Mouse (Mus musculus): ENCODE measurements around the gene Sp3. TPM values are rescaled to one million over a fixed set of nuclear protein-coding genes. Genes with fewer than 3 reads are reported as not detected.

The Sp3 gene
- 109 and 139 TPM in 2 replicates for total RNA-seq (2017)

DNA sequence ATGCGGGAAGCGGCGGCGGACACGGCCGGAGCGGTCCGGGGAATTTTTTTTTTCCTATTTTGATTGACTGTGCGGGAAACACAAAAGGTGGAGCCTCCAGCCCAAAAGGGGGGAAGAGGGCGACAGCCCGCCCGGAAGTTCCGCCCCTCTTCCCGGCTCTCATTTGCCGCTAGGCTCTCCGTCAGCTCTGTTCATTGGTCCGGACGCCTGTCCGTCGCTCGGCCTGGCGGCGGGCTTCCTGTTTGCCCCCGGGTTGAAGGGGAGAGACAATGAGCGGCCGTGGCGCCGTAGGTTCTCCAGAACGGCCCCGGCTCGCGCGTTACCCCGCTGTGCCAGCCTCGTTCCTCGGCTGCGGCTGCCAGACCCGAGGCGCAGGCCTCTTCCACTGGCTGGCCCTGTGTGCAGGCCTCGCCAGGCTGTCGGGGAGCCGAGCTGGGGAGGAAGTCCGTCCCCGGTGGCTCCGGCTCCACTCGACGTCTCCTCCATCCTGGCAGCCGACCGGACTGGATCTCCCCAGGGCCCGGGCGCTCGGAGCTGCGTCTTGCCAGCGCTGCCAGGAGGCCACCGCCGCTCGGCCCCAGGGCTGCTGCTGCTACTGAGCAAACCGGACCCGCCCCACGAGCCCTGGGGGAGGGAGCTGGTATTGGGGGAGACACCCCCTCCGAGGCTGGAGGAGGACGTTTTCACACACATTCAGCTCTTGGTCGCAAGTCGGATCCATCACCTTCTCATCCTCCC lies at the start of gene Sp3:
TSS of gene Sp3 (minus strand) at position 110 of the 738 bp plus-strand sequence.
- peak; percentile 81 for ATAC-seq (replicated peaks; ENCODE audit: low read depth, poor library complexity, severe bottlenecking)

DNA sequence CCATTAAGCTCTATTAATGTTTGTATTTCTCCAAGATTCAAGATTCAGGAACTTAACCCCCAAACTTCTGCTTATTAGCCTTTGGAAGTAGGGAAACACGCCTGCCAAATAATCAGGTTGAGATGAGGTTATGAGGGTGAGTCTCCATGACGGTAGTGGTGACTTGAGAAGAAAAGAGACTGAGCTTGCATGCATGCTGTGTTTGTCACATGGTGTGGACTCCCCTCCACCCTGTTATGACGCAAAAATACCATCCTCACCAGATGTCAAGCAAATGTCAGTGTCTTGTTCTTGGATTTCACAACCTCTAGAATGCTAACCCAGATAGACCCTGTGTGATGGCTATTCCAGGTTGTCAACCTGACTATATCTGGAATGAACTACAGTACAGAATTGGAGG lies 49.6 kb upstream of the Sp3 start:
- no peak for ATAC-seq (replicated peaks; ENCODE audit: low read depth, poor library complexity, severe bottlenecking)

DNA sequence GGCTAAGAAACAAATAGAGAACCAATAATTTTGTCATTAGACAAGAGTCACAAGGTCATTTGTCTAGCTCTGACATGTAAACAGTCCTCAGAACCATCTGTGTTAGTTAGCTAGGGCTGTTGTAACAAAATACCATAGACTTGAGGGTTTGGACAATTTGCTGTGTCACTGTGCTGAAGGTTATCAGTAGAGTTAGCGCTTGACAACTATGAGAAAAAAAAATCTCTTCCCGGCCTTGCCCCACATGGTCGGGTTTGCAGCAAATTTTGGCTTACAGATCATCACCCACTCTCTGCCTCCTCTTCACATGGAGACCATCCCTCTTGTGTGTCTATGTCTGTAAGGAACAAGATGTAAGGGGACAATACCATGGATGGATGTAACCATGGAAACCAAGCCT lies 47.8 kb upstream of the Sp3 start:
- peak; percentile 45 for ATAC-seq (replicated peaks; ENCODE audit: low read depth, poor library complexity, severe bottlenecking)

DNA sequence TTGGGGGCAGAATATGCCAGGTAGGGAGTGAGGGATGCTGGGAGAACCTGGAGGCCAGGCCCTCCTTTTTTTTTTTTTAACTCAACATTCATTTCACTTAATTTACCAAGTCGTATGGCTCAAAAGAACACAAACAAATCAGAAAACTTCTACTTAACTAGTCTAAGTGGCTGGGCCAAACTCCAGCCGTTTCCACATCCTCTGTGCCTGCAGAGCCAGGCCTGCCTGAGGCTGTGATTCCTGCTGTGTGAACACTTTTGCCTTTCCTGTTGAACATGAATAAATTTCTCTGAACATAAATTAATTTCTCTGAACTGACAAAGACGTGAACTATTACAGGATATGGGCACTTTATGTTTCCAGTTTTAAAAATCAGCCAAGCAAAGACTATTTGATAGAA lies 46.9 kb upstream of the Sp3 start:
- ATAC-seq (replicated peaks; ENCODE audit: low read depth, poor library complexity, severe bottlenecking), result no peak

DNA sequence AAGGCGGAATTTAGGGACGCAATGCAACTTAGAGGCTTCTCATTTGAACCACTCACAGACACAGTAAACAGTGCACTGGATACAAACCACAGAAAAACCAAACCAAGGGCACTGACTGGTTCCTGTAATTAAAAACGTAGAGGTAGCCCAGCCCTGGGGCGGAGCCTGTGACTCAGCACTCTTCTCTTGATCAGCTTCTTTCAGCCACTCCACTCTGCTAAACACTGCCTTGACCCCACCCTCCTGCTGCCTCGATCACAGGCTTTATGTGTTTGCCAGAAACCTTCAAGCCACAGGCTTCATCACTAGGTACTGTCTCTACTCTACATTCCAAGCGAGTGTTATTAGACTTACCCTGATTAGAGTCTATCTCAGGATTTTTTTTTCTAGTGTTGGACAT lies 43.6 kb upstream of the Sp3 start:
- ATAC-seq (replicated peaks; ENCODE audit: low read depth, poor library complexity, severe bottlenecking), result peak; percentile 89

DNA sequence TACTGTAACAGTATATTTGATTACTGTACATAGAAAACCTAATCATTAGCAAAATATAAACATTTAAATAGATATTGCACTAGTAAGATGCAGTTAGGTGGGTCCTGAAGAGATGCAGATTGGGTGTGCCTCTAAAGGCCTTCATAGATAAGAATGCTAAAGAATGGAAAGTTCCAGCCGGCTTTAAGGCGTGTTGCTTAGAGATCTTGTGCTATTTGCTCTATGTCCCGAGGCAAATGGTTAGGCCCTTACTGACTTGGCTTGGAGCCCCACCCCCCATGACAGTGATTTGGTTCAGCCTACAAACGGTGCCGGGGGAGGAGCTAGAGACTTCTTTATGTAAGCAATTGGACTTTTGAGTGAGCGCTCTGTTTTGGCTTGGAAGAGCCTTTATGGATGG lies 40.8 kb upstream of the Sp3 start:
- ATAC-seq (replicated peaks; ENCODE audit: low read depth, poor library complexity, severe bottlenecking), result peak; percentile 42

DNA sequence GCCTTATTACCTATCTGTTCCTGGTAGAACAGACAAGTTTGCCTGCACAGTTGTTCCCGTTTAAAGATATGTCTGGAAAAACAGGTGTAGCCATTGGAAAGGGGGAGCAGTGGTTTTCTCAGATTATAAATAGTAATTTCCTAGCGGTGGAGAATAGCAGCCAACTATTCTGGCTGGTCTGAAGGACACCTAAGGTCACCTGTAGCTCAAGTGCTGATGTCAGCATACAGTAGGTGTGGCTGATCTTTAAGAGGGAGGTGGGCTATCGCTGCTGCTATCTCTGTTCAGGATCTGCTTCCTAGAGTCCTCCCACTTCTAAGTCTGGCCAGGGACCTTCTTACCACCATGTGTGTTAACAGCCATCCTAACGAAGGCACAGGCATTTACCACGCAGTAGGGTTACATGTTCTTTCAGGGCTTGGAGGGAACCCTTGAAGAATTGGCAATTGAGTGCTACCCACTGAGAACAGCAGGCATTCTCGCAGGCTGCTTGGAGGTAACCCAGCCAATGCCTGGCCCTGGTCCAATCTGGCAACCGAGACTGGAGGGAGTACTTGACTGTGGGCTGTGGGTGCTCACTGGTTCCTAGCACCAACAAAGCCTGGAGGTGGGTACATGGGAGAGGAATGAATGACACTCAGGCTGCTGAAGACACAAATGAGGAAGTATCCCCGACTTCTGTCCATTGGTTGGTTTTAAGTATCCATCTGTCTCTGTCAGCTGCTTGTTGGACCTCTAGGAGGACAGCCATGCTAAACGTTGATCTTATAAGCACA lies 39.3 kb upstream of the Sp3 start:
- ATAC-seq (replicated peaks; ENCODE audit: low read depth, poor library complexity, severe bottlenecking), result peak; percentile 57

DNA sequence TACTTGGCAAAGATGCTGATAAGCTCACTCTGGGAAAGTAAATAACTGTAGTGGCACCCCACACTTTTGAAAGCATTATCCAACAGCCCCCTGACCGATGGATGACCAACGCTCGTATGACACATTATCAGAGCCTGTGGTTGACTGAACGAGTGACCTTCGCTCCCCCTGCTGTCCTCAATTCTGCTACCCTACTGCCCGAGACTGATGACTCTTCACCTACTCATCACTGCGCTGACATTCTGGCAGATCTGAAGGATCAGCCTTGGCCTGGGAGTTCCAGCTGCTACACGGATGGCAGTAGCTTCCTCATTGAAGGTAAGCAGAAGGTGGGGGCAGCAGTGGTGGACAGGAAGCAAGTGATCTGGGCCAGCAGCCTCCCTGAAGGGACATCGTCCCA lies 33.8 kb upstream of the Sp3 start:
- 0 out of 2 replicates have a peak, but pooled peaks have one; percentile 39 for ATAC-seq (replicated peaks; ENCODE audit: low read depth, poor library complexity, severe bottlenecking)

DNA sequence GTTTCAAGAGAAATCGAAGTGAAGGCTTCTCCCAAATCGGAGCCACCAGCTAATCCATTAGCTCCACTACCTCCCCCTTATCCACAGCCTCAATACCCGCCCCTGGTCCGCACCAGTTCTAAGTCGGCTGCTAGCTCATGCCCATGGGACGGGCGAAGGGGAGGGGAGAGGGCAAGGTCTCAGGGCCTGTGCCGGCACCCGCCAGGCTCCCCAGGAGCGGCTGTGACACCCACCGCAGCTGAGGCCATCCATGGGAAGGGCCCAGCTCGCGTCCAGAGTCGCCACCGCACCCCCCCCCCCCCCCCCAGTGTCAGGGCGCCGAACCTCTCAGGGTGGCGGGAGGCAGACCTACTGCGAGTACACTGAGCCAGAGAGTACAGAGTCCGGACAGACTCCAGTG lies 32.4 kb upstream of the Sp3 start:
- no peak for ATAC-seq (replicated peaks; ENCODE audit: low read depth, poor library complexity, severe bottlenecking)

DNA sequence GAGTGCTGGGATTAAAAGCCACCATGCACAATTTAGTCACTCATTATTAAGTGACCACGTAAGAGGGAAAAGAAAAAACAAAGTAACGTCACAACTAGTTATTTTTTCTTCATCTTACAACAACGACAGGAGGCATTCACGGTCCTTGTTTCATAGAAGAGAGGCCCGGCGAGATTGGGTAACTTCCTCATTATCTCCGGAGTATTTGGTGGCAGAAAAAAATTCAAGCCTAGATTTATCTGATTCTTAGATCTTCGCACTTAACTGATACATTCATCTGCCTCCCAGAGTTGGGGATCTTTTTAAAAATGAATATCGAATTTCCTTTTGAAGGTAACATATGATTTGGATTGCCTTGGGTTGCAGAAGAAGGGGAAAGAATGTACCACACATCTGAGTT lies 27.2 kb upstream of the Sp3 start:
- ATAC-seq (replicated peaks; ENCODE audit: low read depth, poor library complexity, severe bottlenecking), result no peak

DNA sequence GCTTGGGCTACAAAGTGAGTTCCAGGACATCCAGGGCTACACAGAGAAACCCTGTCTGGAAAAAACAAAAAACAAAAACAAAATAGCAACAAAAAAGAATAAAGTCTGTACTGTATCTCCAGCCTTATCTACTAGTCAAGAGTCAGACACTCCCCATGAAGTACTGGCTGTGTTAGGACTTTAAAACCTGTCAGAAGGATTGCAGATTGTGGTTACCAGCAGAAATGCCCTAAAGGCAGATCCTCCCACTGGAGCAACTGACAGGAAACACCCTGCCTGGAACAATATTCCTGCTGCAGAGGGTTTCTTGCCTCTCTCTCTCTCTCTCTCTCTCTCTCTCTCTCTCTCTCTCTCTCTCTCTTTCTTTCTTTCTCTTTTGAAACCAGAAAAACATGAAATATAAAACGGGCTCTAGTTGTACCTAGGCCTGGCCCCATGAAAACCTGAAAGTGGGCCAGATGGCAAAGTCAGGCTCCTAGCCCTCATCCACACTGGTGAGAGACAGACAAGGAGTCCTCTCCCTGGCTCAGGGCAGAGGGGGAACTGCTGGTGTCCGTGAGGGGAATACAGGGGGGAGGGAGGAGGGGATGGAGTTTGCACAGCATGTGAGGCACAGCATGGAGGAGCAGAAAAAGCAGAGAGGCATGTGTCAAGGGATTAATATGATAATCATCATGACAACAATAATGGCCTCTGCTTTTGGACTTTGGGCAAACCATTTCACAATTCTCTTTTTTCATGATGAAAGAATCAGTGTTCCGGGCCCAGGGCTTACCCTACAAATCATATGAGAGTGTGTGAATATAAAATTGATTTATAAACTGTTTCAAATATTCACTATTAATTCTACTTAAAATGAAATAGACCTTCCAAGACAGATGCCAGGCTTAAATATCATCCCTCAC lies 25.6 kb upstream of the Sp3 start:
- peak; percentile 48 for ATAC-seq (replicated peaks; ENCODE audit: low read depth, poor library complexity, severe bottlenecking)

DNA sequence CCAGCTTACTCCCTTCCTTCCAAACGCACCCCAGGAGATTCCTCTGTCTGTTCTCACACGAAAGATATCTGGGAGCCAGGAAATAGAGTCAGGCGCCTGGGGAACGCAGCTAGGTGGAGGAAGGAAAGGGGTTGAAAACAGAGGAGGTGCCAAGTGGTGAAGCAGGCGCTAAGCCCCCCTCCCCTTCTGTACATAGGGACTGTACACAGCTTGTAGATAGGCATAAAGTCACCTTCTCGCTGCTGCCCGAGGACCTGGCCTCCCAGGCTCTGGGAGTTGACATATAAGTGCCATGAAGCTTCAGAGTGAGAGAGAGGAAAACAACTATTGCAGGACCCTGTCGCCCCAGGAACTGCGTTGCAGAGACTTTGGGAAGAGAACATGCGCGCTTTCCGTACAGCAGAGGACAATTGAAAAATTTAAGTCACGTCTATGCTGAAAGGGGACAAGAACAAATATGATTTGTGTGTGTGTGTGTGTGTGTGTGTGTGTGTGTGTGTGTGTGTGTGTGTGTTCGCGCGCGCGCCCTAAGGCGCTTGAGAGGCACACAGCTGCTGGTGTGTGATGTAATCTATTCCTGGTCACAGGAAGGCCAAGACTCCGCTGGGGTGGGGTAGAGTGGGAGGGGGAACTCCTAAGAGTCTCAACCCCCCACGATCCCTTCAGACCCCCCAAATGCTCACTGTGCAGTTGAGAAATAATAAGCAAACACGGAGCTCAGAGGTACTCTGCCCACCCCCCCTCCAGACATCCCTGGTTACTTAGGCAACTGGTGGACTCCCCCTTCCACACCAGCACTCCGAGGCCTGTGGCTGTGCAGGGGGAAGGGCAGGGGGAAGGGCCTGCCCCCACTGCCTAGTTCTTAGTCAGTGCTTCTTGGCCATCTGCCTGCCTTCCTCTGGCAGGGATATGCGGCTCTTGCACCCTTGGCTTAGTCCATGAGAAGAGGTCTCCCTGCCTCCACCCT lies 23.8 kb upstream of the Sp3 start:
- ATAC-seq (replicated peaks; ENCODE audit: low read depth, poor library complexity, severe bottlenecking), result peak; percentile 57

DNA sequence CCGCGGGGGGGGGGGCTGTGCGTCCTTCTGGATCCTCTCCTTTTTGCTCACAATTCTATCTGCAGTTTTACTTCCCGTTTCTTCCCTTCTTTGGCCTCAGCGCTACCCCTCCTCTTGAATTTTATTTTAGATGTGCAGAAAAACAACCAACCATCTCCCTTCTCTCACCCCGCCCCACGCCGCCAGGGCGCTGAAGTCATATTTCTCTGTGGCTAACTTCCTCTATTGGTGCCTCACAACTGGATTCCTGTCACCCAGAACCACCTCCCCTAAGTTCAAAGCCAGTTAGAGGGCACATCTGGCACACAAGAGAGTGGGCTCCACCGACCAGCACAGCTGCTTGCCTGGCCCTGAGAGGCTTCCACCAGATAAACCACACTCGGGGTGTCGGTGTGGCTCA lies 22.8 kb upstream of the Sp3 start:
- peak; percentile 79 for ATAC-seq (replicated peaks; ENCODE audit: low read depth, poor library complexity, severe bottlenecking)

DNA sequence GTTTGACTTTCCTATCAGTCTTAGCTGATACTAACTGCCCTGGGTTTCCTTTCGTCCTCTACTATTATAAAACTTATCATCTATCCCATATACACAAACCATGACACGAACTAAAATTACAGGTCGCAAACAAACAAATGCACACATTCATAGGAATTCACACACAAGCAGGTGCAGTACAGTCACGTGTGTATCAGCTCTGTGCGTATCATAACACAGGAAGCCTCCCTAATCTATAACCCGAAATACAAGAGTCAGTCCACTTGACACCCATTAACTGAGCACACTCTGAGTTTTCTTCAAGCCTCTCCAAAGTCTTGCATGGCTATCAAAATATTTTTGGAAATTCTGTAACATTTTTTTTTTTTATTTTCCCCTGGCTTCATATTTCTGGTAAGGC lies 22.2 kb upstream of the Sp3 start:
- no peak for ATAC-seq (replicated peaks; ENCODE audit: low read depth, poor library complexity, severe bottlenecking)

DNA sequence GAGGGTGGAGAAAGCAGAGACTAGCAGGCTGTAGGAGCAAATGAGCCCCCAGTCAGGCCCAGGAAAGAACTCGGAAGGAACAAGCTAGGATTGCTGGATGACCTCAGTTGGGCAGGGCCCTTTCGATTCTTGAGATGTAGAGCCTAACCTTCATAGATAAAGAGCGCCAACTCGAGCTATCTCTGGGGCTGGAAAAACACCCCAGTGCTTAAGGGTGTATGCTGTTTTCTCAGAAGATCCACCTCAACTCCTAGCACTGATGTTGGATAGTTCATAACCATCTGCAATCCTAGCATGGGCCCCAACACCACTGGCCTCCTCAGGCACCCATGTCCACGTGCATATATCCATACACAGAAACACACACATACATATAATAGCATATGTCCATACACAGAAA lies 21.7 kb upstream of the Sp3 start:
- no peak for ATAC-seq (replicated peaks; ENCODE audit: low read depth, poor library complexity, severe bottlenecking)

DNA sequence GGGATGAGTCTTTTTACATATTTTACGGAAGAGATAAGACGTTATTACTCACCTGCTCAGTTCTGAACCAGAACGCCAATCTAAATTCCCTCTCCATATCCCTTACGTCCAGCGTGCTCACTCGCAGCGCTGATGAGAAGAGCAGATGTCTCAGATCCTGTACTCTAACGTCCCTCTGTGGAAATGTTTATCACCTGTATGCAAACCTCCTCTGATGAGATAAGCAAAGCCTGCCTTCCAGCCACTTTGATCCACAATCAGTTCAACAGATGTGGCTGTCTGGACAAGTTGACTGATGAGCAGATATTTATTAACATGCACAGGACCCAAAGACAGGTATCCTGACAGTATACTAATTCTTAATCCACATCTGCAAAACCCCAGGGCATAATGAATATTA lies 19.9 kb upstream of the Sp3 start:
- no peak for ATAC-seq (replicated peaks; ENCODE audit: low read depth, poor library complexity, severe bottlenecking)

DNA sequence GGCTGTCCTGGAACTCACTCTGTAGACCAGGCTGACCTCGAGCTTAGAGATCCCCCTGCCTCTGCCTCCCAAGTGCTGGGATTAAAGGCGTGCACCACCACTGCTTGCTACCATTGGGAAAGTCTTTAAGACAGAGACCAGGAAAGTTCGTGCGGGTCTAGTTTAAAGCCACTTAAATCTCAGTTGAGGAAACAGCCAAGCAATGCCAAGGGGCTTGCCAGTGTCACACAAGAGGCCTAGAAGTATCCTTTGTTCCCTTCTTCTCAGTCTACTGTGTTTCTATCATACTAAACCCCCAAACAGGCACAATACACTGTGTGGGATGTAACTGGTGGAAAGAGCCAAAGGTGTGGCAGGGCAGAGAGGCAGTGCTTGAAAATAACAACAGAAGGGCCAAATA lies 17.3 kb upstream of the Sp3 start:
- no peak for ATAC-seq (replicated peaks; ENCODE audit: low read depth, poor library complexity, severe bottlenecking)

DNA sequence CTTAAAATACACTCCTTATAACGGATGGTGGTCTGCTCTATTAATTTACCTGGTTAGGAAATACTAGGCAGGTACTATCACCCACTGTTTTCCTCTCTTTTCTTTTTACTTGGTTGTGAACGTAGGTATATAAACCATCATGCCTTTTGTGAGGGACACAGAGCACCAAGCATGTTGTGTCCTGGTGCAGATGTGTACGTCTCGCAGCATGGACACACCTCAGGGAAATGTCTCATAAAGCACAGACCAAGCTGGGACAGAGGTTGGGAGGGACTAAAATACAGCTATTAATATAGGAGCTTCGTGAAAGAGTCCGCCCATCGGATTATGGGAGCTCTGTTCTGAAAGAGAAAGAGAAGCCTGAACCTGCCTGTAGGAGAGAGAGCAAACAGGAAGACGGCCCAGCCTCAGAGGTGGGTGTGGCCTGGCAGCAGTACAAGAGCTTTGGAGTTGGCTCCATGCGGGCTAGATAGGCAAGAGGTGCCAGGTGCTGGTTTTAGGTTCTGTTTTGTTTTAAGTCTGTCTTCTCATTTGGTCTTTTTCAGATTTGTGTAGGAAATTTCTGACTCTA lies 16.6 kb upstream of the Sp3 start:
- ATAC-seq (replicated peaks; ENCODE audit: low read depth, poor library complexity, severe bottlenecking), result peak; percentile 95
